Mouse (Mus musculus) thymus, adult 2 months (tissue): ENCODE data around the gene Pip4k2a.

Source experiments
- CTCF ChIP-seq: fragments of 200-500 bp; IDR thresholded peaks from 2 replicates; pipeline ENCODE4 v1.5.1; 2012; ENCODE audit warnings: mild to moderate bottlenecking, control low read depth, low read length, moderate library complexity, borderline replicate concordance; ENCODE audit not compliant: control insufficient read depth, poor library complexity, insufficient read depth; ENCODE audit errors: extremely low read depth
- POLR2A ChIP-seq: fragments of 200-500 bp; IDR thresholded peaks from 2 replicates; pipeline ENCODE4 v1.6.1; 2012; ENCODE audit warnings: mild to moderate bottlenecking, low read length, control low read depth, moderate library complexity; ENCODE audit not compliant: control insufficient read depth, poor library complexity, insufficient read depth; ENCODE audit errors: extremely low read depth

GRCm38 (mm10) chr2:18901133-18901532 is 96.8 kb downstream of the Pip4k2a start:
- no peak for TF ChIP-seq CTCF
- TF ChIP-seq POLR2A, result no peak
